Comparison of ENCODE assay signal across 10 mouse cellular contexts in genomic region chr17:85486585-85487480, GRCm38 (mm10).
A peak's percentile ranks its signal among the peaks of the same experiment; 100 is the strongest.
DNase-seq lines count a peak whose midpoint lies in the region; ATAC-seq lines count a peak whose summit lies in the region.
"Had no signal": no experiment of that assay in that cellular context is flagged by ENCODE, and none has a peak within 500 bp of the region (broad histone marks: within the 10 kb centered on the region; RNA-seq: fewer than 3 reads in every experiment).

No protein-coding gene starts in this region.

- H3K36me3 ChIP-seq in kidney, embryonic 16.5 days (ENCODE audit: insufficient read depth, low read length): no peaks in the 10 kb centered on the region
- H3K36me3 ChIP-seq in intestine, embryonic 15.5 days: no peaks in the 10 kb centered on the region
- no peaks in the 10 kb centered on the region for H3K36me3 ChIP-seq in neural tube, embryonic 15.5 days
- H3K36me3 ChIP-seq: liver, embryonic 15.5 days had no signal

- ATAC-seq in kidney, embryonic 16.5 days (ENCODE audit: low FRiP score, low TSS enrichment): no peak
- ATAC-seq in intestine, embryonic 15.5 days: peak; percentile 15; the same call in 1 of the 2 replicates
- no peak for ATAC-seq in neural tube, embryonic 15.5 days (ENCODE audit: low FRiP score)
- ATAC-seq in cerebellum, adult (ENCODE audit: insufficient number of reproducible peaks, low FRiP score, low TSS enrichment): no peak

- H3K27ac ChIP-seq in kidney, embryonic 16.5 days (ENCODE audit: low read length): no peak overlapping the region
- no peak overlapping the region for H3K27ac ChIP-seq in intestine, embryonic 15.5 days
- H3K27ac ChIP-seq in neural tube, embryonic 15.5 days (replicated peaks): no peak overlapping the region
- H3K27ac ChIP-seq: liver, embryonic 15.5 days had no signal

- H3K27me3 ChIP-seq in kidney, embryonic 16.5 days (ENCODE audit: insufficient read depth, low read length): peaks cover 95% of the 10 kb centered on the region
- H3K27me3 ChIP-seq in intestine, embryonic 15.5 days (replicated peaks): peaks cover 68% of the 10 kb centered on the region
- peaks cover 93% of the 10 kb centered on the region for H3K27me3 ChIP-seq in neural tube, embryonic 15.5 days (replicated peaks)

- H3K4me2 ChIP-seq in kidney, embryonic 16.5 days (replicated peaks; ENCODE audit: low read depth, low read length): peak overlapping the region; percentile 35
- peak overlapping the region; percentile 54 for H3K4me2 ChIP-seq in intestine, embryonic 15.5 days (replicated peaks)
- peak overlapping the region; percentile 19; the same call in 1 of the 2 replicates for H3K4me2 ChIP-seq in neural tube, embryonic 15.5 days
- H3K4me2 ChIP-seq: liver, embryonic 15.5 days had no signal

- H3K9me3 ChIP-seq in kidney, embryonic 16.5 days (ENCODE audit: low read length): no peaks in the 10 kb centered on the region
- H3K9me3 ChIP-seq in intestine, embryonic 15.5 days: no peaks in the 10 kb centered on the region
- no peaks in the 10 kb centered on the region for H3K9me3 ChIP-seq in neural tube, embryonic 15.5 days (replicated peaks)
- H3K9me3 ChIP-seq: liver, embryonic 15.5 days had no signal

- H3K4me3 ChIP-seq in kidney, embryonic 16.5 days (ENCODE audit: low read length): no peak overlapping the region
- H3K4me3 ChIP-seq in intestine, embryonic 15.5 days (replicated peaks): peak overlapping the region; percentile 22
- H3K4me3 ChIP-seq in neural tube, embryonic 15.5 days (replicated peaks): no peak overlapping the region
- H3K4me3 ChIP-seq: liver, embryonic 15.5 days had no signal

- no peak for DNase-seq in kidney, postnatal 14 days
- peak; percentile 80 for DNase-seq in embryo, embryonic 9.5 days (ENCODE audit: extremely low spot score)
- DNase-seq in gastrocnemius, adult 18-20 months (ENCODE audit: low spot score): no peak
- no peak for DNase-seq in thymus, adult 18-20 months
- DNase-seq: cerebellum, adult 11-12 months had no signal

- WGBS in kidney, embryonic 16.5 days: 2% methylated on average over 52 of the region's 52 CpGs
- 5% methylated on average over 52 of the region's 52 CpGs for WGBS in intestine, embryonic 15.5 days
- under 1% methylated on average over 52 of the region's 52 CpGs for WGBS in neural tube, embryonic 15.5 days

- H3K9ac ChIP-seq in kidney, embryonic 16.5 days (replicated peaks; ENCODE audit: low read length): no peak overlapping the region
- H3K9ac ChIP-seq in intestine, embryonic 15.5 days: no peak overlapping the region
- no peak overlapping the region for H3K9ac ChIP-seq in neural tube, embryonic 15.5 days (replicated peaks)
- H3K9ac ChIP-seq: liver, embryonic 15.5 days had no signal

- 0 out of 2 replicates have a peak, but pooled peaks cover 4% of the 10 kb centered on the region for H3K4me1 ChIP-seq in kidney, embryonic 16.5 days (ENCODE audit: insufficient read depth, low read length)
- H3K4me1 ChIP-seq in intestine, embryonic 15.5 days (replicated peaks): peaks cover 8% of the 10 kb centered on the region
- H3K4me1 ChIP-seq in neural tube, embryonic 15.5 days: 0 out of 2 replicates have a peak, but pooled peaks cover 6% of the 10 kb centered on the region
